Mouse (Mus musculus) gastrocnemius, postnatal 10 days (tissue): ENCODE measurements at regions not wholly inside any gene's neighbourhood (a gene's known extent, or its start where the extent isn't known, plus 50 kb on each side); places are given as distances from the start of the nearest gene placed in this dataset.

Experiments used
- DNase-seq: peaks from one replicate; pipeline ENCODE4 v3.0.0; 2021; ENCODE audit warnings: mixed read lengths

DNA sequence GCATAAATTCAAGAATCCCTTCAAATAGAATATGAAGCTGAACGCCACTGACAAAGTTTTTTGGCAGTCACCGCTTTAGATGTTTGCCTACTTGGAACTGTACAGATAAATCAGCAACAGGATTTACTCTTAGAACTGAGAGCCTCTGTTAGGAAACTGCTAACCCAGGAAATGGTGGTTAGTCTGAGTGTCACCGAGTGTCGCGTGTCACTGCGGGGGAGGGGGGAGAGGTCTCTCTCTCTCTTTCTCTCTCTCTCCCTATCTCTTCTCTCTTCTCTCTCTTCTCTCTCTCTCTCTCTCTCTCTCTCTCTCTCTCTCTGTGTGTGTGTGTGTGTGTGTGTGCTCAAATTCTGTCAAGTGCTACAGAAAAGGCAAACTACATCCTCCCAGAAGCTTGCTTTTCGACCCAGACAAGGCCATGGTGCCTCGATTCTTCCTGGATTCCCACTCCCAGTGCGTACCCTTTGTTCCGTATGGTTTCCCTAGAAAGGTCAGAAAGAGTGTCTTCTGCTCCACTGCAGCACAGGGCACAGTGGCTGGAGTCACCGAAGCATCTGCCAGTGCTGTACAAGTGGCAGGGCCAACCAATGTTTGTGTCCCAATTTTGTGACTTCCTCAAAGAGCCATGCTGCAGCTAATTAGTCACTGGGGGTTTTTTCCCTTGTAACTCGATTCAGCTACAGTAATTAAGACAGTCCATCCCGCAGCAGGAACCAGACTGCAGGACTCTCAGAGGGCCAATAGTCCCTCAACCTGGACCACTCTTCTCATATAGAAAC, 87.0 kb downstream of the Cog6 start:
- no peak for DNase-seq

DNA sequence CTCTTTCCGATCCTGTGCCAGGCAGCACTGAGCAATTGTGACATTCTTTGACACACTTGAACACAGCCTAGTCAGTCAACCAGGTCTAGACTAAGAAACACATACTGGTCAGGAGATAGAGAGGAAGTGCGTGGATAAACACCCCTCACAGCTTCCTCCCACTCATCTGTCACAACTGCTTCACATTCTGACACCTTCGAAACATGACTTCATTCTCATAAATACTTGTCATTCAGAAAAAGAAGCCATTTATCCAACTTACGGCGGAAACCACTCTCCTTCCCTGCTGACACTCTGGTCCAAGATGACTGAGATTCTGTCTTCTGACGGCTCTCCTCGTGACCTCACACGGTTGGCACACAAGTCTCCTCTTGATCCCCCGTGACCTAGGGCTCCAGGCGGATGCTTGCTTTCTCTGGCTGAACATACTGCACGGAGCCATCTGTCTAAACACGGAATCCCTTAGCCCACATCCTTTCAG, 89.6 kb downstream of the Cog6 start:
- no peak for DNase-seq

DNA sequence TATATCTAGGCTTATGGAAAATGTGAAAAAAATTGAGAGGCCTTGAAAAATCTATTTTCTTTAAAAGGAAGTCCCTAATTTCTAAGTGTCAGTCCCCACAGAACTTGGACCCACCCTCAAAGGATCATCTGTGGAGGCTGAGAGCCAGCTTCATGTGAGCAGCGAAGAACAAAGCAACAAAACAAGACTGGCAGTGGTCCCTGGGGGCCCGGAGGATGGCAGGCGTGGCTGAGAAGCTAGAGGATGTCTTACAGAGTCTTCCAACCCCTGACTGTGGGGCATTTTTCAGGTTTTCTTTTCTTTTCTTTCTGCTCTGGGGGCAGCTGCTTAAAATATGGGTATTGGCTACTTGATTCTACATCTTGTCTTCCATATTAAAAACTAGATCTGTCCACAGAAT, 90.5 kb downstream of the Cog6 start:
- DNase-seq: no peak

- DNase-seq: peak; percentile 12
Measured at GRCm38 (mm10) chr3:52925223-52925622, 91.8 kb downstream of the Cog6 start.

DNA sequence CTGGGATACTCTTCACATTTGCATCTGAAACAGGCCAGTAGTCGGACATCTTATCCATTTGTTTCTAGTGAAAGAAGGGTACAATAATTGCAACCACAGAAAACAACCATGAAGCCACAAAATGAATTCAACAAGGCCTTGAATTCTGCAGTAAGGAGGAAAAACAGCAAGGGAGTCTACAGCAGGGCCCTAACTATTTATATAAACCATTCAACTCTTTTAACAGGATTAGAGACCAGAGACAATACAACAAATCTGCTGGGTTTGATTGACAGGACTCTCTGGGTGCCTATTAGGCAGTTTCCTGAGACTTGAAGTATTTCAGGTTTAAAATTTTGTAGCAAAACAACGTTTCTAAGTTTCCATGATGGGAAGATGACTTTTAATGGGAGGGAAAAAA, 92.4 kb downstream of the Cog6 start:
- no peak for DNase-seq

DNA sequence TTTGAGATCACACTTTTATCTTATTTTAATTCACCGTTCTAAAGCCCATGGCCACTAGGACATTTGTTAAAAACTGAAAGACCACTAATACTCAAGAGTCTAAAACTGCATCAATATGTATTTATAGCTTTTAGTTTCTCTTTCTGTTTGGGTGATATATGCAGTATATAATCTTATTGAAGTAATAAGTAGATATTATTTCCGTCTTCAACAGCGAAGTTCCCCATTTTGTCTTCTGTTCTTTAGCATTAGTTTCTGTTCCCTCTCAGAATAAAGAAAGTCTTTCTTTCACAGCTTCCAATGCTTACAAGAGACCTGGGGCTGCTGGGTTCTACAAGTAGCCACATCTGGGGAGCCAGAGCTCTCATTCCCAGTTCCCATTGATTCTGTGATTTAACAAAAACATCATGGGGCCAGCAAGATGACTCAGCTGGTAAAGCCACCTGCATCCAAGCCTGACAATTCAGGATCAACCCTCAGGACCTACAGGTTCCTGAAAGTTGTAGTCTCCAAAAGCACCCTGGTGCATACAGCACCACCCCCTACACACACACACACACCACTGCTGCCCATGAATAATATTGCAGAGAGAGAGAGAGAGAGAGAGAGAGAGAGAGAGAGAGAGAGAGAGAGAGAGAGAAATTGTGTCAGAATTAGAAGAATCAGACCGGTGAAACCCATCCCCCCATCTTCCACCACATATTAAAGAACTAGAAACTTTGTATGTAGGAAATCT, 93.0 kb downstream of the Cog6 start:
- DNase-seq: no peak

DNA sequence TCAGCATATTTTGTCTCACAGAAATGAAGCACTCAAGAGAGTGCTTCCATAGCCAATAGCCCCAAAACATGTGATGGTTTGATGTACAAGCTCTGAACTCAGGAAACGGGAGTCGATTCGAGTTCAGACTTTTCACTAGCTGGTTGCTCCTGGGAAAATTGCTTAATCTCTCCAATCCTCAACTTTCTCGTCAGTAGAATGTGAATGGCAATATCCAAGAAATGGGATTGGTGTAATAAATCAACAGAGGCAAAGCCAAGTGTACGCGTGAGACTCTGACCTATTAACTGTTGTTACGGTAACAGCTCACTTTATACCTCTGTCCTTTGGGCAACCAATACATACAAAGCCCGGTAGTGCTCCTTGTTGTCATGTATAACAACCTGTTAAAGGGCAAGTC, 94.6 kb downstream of the Cog6 start:
- DNase-seq: no peak

DNA sequence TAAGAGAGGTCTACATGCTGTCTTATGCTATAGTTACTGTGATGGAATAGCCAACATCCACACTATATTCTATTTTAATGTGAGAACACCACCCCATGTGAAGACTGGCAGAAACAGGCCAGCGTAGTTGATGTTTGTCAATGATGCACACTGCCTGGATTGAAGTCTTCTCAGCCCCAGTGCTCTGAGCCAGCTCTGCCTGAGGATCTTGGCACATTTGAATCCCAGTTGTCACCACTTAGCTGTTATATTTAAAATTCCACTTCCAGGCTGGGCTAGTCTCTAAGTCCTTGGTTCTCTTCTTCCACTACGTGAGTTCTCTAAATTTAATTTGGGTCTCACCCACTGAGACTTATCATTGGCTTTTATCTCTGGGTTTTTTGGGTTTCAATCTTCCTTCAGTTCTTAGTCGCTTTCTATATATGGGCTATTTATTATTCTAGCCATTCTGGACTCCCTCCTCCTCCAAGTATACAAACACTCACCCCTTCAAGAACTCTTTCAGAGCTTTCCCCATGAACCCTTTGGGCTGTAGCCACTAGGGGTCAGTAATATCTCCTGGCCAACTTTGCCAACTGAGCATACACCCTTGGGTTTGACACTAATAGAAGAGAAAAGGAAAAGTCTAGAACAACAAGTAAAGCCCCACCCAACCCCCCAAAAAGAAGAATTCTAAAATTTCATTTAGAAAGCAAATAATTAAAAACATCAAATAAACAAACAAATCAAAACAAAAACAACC, 110.0 kb downstream of the Cog6 start:
- DNase-seq: no peak

DNA sequence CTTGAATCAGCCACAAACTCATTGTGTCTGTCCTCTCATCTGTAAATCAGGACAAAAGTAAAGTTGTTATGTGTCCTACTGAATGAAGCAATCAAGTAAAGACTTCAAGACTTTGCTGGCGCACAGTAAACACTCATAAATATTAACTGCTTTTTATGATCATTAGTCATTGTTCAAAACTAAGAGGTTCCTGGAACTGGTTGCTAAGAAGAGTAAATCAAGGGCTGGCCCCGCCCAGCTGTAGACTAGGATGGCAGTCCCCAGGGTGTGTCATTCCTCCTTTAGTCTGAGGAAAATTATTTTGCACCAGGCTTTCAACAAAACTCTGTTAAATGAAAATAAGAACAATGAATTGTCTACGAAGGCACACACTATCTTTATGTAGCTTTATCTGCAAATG, 113.0 kb downstream of the Cog6 start:
- no peak for DNase-seq

DNA sequence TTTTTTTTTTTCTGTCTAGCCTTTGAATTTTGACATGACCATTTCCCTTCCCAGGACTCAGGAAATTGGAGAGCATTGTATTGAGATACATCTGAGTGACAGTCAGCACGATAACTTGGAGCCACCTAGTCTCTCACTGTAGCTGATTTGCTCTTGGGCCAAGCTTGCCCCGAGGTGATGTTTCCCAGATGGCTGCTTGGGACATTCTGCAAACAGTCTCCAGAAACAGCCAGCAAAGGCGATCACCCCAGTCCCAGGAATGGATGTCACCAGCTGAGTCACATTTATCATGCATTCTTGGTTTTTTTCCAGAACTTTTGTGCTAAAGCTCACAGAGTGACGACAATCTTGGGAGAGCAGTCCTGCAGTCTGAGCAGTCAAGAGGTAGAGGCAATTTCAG, 119.4 kb downstream of the Cog6 start:
- DNase-seq: no peak

GRCm38 (mm10) chr3:52896462-52896861, 120.6 kb downstream of the Cog6 start:
- DNase-seq: no peak

- DNase-seq: no peak
Measured at GRCm38 (mm10) chr3:52895751-52896150, 121.3 kb downstream of the Cog6 start.

GRCm38 (mm10) chr3:52894812-52895211, 122.2 kb downstream of the Cog6 start:
- DNase-seq: no peak

- no peak for DNase-seq
Measured at GRCm38 (mm10) chr3:52889156-52889715, 127.8 kb downstream of the Cog6 start.

DNA sequence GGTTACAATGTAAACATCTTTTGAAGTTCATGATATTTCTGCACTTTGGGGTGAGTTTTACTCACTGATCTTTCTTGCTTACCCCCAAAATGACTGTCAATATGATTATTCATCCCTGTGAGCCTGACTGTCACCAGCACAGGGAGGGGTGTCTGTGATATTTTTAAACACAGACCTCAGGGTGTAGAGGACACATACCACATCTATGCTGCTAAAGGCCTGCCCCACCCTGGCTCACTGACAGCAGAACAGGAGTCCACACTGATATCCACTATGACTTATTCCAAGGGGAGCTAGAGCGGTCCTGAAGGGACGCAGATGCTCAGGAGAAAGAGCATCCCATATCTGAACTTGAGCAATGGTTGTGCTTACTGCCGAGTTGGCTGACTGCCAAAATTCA, 135.1 kb downstream of the Cog6 start:
- DNase-seq: no peak

GRCm38 (mm10) chr3:52881139-52881538, 135.9 kb downstream of the Cog6 start:
- DNase-seq: no peak

DNA sequence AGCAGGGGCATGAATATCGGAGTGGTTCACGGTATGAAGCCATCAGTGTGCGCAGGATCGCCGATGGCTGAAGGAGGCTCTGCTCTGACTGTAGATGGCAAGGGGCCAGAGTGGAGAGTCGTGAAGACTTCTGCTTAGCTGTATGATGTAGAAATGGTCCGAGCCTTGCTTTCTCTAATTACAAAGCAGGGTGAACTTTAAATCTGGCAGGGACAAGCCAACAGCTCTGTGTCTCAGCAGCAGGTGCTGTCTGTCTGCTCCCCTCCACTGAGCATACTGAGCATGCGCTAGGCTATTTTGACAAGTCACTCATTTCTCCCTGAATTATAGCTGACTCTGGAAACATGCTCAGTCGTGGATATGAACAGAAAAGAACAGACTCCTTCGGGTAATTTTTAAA, 137.3 kb downstream of the Cog6 start:
- peak; percentile 6 for DNase-seq

GRCm38 (mm10) chr3:52878334-52878733, 138.7 kb downstream of the Cog6 start:
- DNase-seq: no peak

DNA sequence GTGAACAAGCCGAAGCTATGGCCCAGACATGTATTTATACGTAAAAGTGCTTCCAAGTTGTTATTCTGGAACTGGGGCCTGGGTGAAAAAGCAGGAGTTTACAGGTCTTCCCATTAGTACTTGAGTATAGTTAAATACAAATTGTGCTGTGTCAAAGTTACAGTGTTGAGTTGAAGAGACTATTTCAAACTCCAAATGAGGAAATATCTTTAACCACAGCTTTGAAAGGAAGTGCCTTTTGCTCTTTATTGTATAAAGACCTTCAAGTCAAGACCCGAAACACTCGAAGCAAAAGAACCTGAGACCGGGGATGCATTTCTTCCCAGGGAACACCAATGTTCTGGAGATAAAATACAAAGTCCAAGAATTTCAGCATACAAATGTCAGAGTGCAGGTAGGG, 144.8 kb downstream of the Cog6 start:
- no peak for DNase-seq

DNA sequence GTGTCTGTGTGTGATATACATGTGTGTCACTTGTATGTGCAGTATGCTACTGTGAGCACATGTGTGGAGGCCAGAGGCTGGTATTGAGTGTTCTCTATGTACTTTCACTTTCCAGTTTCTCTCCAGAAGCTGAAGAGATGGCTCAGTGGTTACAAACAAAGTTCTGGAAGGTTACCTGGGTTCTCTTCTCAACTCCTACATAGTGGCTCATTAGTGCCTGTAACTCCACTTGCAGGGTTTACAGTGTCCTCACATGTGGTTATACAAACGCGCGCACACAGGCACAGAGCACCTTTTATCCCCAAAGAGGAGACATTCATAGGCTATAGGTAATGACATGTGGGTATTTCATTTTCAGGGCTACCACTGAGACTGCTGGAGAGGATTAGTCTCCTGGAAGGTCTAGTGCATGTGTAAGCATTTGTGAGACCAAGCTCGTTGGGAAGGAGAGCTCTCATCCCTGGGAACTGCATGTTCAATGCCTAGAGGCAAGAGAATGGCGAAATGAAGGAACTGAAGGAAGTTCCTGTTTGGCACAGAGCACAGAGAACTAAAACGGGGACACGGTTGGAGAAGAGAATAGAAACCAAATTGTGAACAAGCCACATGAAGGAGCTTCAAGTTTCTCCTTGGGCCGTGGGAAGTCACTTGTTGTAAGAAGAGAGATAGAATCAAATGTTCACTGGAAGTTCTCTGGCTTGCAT, 153.7 kb downstream of the Cog6 start:
- DNase-seq: no peak

DNA sequence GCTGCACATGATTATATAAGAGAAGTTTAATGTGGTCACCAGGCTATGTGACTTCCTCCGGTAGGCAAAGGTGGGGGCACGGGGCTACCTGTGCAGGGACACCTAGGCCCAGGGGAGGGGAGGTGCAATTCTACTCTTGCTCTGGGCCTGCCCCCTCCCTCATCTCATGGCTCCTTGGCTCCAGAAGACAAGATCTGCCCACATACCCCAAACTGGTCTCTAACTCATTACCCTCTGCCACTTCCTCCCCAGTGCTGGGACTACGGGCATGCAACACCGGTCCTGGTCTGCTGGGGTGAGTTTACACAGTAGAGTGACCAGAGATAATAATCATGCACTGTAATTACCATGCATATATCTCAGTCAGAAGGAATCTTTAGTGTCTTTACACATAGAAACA, 155.0 kb downstream of the Cog6 start:
- DNase-seq: no peak

- no peak for DNase-seq
Measured at GRCm38 (mm10) chr3:52861538-52861937, 155.5 kb downstream of the Cog6 start.
